Mouse (Mus musculus): ENCODE measurements around the gene Ccdc78.
A peak's percentile ranks its signal among the peaks of the same experiment; 100 is the strongest.

Ccdc78 gene

DNA sequence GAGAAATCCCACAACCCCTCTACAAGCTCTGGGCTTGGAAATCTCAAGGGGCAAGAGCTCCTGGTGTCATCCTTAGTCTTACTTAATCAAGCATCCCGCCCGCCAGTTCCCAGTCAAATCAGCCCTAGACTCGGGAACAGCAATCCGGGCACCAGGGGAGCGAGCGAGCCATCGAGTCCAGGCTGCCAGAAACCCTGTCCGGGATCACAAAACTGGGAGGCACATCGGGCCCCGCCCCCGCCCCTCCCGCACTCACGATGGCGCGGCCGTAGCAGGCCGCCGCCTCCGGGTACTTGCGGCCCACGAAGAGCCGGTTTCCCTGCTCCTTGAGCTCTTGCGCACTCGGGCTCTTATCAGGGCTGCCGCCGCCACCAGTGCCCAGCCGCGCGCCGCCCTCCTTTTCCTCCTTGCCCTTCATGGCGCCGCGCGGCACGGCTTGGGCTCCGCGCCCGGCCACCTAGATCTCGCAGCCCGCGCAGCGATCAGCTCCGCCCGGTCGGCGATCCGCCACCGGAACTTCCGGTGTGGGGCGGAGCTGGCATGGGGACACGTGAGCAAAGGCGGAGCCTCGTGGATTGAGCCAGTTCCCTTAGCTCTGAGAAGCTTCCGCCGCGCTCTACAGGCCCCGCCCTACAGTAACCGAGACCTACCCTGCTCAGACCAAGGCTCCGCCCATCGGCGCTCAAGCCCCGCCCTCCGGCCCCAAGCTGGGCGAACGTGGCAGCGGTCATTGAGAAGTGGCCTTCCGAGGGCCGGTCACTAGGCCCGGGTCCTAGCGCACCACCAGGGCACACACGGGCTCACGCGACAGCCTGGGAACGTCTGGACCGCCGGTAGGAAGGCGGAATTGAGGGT, 46.3 kb downstream of the Ccdc78 start:
- peak; percentile 94 to 99 for DNase-seq (ENCODE audit: low spot score in 2 of 2)

- DNase-seq (ENCODE audit: low spot score in 2 of 2), result peak; percentile 57 to 81
Measured at GRCm38 (mm10) chr17:25833291-25833663, 46.9 kb downstream of the Ccdc78 start, which contains the start of gene Stub1. Stub1 (minus strand) TSS chr17:25833404.

DNA sequence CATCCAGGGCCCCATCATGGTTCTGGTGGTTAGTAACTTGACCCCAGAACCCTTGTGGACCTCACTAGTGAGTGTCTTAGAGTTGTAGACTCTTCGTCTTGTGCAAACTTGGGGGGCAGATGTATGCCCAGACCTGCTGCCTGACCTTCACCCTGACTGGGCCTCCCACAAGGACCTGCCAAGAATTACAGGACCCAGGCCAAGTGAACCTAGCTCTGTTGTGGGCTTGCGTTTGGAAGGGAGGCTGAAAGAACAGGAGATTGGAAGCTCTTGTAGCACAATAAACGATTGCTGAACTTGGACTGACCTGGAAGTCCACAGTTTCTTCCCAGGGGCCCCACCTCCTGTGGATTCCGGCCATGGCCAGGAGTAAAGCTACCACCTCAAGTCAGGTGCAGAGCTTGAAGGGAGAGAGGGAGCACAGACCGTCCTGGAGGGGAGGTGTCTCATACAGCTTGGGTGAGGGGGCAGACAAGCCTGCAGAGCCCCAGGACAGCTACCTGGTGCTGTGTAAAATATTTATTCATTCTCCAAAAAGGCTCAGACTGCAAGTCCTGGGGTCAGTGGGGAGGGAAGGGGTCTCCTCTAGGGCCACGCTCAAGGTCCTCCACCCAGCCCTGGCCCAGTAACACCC, 47.7 kb downstream of the Ccdc78 start:
- DNase-seq (ENCODE audit: low spot score in 2 of 2), result no peak

DNA sequence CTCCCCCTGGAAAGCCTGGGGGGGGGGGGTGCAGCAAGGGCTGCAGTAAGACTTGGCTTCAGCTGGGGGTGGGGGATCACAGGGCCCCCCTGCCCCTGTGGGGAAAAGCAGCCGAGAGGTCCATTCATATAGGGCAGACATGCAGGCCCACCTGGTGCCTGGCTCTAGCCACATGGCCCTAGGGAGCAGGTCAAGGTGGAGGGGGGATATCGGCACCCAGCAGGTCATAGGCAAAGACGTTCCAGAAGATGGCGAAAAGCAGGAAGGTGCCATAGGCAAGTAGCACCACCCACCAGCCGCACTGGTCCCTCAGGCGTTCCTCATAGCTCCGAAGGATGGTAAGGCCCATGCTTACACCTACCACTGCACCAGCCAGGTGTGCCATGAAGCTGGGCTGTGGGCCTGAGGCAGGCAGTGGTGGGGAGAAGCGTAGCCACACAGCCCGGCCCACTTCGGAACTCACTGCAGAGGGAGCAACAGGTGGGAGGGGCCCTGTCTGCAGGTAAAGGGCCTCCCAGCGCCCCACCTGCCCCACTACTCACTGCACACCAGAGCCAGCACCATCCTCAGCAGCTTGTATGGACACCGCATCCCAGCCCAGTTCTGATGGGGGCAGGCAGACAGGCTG, 48.3 kb downstream of the Ccdc78 start:
- no peak for DNase-seq (ENCODE audit: low spot score in 2 of 2)

- no peak for DNase-seq (ENCODE audit: low spot score in 2 of 2)
Measured at GRCm38 (mm10) chr17:25835301-25835700, 48.9 kb downstream of the Ccdc78 start.

DNA sequence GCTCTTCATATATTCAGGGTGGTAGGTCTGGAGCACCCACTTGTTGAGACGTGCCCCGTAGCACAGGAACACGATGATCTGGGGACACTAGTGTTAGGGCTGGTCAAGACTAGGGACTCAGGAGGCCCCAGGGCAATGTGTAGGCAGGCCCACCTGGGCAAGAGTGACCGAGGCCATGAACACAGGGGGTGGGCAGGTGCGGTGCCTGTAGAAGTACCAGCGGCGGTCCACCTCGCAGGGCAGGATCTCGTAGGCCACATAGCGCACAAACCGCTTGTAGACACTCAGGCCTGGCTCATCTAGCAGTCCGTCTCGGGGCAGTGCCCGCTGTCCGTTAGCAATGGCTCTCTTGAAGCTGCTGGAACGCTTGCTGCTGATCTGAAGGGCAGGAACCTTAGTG, 49.4 kb downstream of the Ccdc78 start:
- no peak for DNase-seq (ENCODE audit: low spot score in 2 of 2)

DNA sequence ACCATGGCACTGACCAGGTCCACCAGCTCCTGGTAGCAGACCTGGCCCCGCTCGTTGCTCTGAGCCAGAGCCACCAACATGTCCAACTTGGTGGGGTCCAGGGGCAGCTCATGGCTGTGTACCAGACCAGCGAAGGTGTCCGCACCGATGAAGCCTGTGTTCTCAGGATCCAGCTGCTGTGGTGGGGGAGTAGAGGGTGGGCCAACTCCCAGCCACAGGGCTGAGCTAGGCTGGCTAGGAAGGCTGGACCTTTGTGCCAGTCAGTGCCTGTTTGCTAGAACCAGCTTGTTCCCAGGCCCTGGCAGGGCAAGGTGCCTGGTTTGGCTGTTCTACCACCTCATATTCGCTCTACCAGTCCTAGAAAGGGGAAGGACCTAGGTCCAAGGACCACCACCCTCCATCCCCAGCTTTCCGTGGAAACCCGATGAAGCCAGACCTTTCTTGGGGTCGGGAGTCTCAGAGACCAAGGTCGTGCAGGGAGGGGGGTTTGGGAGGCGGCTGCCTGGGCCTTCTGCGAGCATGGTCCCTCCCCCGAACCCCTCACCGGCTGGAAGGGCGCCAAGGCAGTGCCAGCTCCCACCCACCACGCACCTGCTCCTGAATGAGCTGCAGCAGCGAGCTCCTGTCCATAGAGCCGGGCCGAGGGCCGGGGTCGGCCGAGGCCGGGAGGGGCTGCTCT, 50.2 kb downstream of the Ccdc78 start:
- peak in 1 of 2 experiments; percentile 26 for DNase-seq (ENCODE audit: low spot score in 2 of 2)

DNA sequence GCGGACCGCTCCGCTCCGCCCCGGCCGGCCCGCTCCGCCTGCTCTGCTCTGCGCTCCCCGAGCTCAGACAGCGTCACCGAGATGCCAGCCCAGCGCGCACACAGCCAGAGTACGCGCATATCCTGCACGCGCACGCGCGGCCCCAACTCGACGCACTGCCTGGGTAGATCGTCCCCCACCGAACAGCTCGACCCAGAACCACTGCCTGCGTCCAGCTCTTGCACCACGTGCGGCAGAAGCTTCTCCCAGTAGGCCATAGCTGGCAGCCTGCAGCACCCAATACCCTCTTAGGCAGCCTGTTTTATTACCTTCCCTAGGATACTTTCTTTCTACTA, 50.7 kb downstream of the Ccdc78 start, which contains the start of gene Rhbdl1:
Gene Rhbdl1, minus strand, starts transcription at position 220 of the 335 bp plus-strand sequence.
- peak; percentile 68 to 77 for DNase-seq (ENCODE audit: low spot score in 2 of 2)

GRCm38 (mm10) chr17:25837533-25837932, 51.2 kb downstream of the Ccdc78 start:
- no peak for DNase-seq (ENCODE audit: low spot score in 2 of 2)

- DNase-seq (ENCODE audit: low spot score in 2 of 2), result no peak
Measured at GRCm38 (mm10) chr17:25838904-25839303, 52.5 kb downstream of the Ccdc78 start.

DNA sequence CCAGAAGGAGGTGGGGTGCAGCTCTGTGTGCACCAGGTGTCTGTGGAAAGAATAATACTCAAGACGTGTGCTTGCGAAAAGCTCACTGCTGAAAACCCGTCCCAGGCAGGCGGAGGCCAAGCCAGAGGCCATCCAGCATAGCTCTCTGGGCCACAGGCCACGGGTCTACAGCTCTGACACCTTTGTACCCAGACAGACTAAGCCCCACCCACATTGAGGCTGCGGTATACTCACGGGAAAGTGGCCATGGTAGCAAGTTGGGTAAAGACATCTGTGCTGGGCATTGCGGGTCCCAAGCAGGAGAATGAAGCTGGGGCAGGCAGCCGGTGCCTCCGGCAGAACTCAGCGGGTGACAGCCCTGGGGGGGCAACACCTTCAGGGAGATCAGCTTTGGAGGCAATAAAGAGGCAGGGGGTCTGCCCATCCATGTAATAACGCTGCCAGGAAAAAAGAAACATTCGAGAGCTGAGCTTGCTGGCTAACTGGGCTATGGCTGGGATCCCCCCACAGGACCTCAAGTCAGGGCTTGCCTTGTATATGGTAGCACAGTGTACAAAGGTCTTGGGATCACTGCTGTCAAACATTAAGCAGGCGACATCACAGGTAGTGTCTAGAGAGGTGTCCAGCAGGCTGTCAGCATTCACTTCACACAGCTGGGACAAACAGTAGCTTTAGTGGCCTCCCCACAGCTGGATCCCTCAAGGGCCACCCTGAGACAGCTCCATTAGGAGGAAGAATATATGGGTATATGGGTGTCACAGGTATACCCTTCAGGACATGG, 53.3 kb downstream of the Ccdc78 start:
- no peak for DNase-seq (ENCODE audit: low spot score in 2 of 2)
